Mouse (Mus musculus) bone marrow macrophage, adult 2 months (primary cell): ENCODE results near the gene Cerk. TPM values are rescaled to one million over a fixed set of nuclear protein-coding genes. Genes with fewer than 3 reads are reported as not detected.
"Not testable (repeated sequence)": the region's sequence is repeated elsewhere in the genome, so short reads cannot be mapped to it uniquely, and the experiment has no call there.

ENCODE experiments used
- H3K27ac ChIP-seq: 2 replicates; pipeline ENCODE4 v1.5.1; 2012; ENCODE audit warnings: low read depth, low read length; ENCODE audit not compliant: insufficient read depth
- H3K4me1 ChIP-seq: 2 replicates; pipeline ENCODE4 v1.6.1; 2012; ENCODE audit warnings: low read length; ENCODE audit not compliant: control insufficient read depth, insufficient read depth
- H3K4me3 ChIP-seq: 2 replicates; pipeline ENCODE4 v1.5.1; 2012; ENCODE audit warnings: mild to moderate bottlenecking, low read length, moderate library complexity; ENCODE audit not compliant: insufficient read depth
- CTCF ChIP-seq: IDR thresholded peaks from 2 replicates; pipeline ENCODE4 v1.5.1; 2012; ENCODE audit warnings: low read depth, mild to moderate bottlenecking, low read length, moderate library complexity
- POLR2A ChIP-seq: IDR thresholded peaks from 2 replicates; pipeline ENCODE4 v1.6.1; 2012; ENCODE audit warnings: mild to moderate bottlenecking, low read depth, low read length, borderline replicate concordance
- polyA plus RNA-seq: library from polyadenylated mRNA; stranded (reverse); fragments of >200 nt; gene quantifications from 2 replicates; pipeline ENCODE4 v1.2.4, GENCODE M21; 2012; ENCODE audit not compliant: missing spikeins, insufficient read depth, insufficient read length

Cerk gene
- polyA plus RNA-seq, 1 experiment: 111 TPM

DNA sequence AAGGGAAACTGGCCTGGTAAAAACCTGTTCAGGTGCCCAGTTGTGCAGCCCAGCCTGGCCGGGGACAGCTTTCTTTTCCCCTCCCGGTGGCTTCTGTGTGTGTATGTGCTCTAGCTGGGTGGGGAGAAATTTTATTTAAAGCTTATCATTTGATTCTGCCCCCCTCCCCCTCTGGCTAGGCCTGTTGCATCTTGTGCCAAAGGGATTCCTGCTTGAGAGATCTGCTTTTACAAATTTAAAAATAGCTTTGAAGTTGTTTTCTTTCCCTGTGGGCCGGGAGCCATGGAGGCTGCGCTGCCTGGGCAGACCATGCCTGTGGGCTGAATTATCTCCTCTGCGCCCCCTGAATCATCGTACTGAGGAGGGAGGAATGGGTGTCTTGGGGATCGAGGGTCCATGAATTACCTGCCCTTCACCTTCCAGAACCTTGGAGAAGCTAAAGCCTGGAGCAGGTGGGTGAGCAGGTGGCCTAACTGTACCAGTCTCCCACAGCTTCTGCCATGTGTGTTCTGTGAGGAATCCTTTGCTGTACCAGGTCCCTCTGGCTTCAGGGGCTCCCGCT is 76.2 kb downstream of the Cerk start:
- no peak overlapping the region for H3K4me3 ChIP-seq
- no peak for TF ChIP-seq POLR2A
- TF ChIP-seq CTCF: no peak
- H3K27ac ChIP-seq: no peak overlapping the region
- peaks cover 8% of the 10 kb centered on the region for H3K4me1 ChIP-seq

- Histone ChIP-seq H3K4me3 (no peak overlapping the region), H3K27ac (no peak overlapping the region), H3K4me1 (peaks cover 8% of the 10 kb centered on the region)
- TF ChIP-seq POLR2A (no peak), CTCF (no peak)
Observed at GRCm38 (mm10) chr15:86109245-86109644, 76.7 kb downstream of the Cerk start.

DNA sequence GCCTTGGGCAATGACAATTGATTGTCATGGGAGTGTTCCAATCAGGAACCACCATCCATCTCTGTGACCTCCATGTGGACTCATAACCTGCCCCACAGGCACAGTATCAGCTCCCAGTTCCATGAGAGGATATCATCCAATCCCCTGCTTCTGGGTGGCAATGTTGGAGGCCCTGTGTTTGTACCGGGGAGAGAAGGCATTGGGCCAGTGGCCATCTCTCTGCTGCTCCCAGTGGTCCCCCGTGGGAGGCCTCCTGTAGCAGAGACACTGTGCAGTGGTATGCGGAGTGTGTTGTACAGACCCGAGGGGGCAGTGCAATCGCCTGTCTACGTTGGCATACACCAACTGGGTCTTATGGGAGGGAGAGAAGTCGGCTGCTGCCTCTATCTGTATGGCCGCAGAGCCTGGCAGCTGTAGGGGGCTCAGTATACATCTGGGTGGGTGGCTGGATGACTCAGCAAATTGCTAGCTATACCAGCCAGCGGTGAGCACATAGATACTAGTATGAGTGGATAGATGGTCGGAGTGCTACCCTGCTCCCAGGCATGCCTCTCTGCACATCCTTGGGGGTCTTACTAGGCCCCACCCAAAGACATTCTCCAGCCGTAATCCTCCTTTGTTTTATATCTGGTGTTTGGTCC is 78.0 kb downstream of the Cerk start:
- H3K27ac ChIP-seq: no peak overlapping the region
- TF ChIP-seq CTCF: no peak
- no peak for TF ChIP-seq POLR2A
- peaks cover 8% of the 10 kb centered on the region for H3K4me1 ChIP-seq
- H3K4me3 ChIP-seq: no peak overlapping the region

DNA sequence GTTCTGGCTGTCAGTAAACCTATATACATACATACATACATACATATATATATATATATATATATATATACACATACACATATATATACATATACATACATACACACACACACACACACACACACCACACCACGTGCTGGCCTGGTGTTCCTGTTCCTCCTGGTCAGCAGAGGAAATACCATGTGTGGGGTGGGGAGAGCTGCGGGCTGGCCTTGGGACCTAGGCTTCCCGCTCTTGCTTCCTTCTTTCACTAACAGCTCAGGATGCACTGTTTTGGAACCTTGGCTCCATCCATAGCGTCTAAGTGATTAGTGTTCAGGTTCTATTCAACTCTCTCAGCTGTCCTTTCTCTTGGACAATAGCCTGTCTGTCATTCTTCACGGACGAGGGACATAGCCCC is 80.2 kb downstream of the Cerk start:
- Histone ChIP-seq H3K27ac (no peak overlapping the region), H3K4me1 (peaks cover 8% of the 10 kb centered on the region), H3K4me3 (no peak overlapping the region)
- TF ChIP-seq POLR2A (no peak), CTCF (no peak)

DNA sequence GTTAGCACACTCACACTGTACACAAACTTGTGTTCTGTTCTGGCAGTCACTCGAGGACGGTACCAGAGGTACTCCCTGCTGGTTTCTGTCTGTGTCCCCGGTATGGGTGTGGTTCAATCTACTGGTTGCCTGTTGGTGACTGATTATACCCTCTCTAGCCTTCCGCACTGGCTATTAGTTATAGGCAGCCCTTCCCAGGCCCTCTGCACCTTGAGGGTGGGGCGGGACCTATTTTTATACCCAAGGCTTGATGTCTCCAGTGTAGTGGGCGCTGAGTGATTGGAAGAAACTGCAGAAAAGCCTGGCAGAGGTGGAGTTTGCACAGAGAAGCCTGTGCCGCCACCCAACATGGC is 80.6 kb downstream of the Cerk start:
- TF ChIP-seq CTCF: no peak
- TF ChIP-seq POLR2A: no peak
- H3K27ac ChIP-seq: no peak overlapping the region
- no peak overlapping the region for H3K4me3 ChIP-seq
- H3K4me1 ChIP-seq: peaks cover 8% of the 10 kb centered on the region

DNA sequence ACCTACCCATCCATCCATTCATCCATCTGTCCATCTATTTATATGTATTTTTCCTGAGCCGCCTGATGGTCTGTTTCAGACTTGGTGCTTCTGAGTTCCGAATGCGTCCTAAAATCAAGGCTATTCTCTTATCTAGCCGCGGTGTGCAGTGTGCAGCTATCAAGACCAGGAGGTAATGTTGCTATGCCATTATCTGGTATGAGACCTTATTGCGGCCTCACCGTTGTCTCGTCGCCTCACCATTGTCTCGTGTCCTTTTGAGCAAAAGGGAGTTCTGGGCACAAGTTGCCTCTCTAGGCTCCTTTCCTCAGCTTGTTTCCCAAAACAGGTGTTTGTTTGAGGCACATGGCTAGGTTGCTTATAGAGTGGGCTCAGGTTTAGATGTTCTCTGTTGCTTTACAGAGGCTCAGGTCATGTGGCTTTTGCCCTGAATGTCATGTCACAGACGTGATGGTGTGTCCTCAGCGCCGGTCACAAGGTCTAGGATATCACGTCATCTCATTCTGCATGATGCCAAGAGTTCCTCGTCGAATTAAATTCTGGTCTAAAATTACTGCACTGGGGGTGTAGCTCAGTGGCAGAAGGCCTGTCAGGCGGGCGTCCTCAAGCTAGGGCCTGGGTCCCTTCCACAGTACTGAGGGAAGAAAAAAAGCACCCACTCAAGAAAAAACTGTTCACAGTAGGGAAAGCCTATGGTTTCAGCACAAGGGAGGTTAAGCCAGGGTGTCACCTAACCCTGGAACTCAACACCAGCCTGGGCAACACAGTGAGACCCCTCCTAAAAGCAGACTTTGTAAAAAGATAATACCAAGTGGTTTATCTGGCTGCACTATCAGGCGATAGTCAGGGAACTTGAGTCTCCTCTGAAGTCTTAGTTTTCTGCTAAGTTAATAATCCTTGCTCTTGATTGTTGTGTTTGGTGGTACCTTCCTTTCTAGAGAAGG is 81.3 kb downstream of the Cerk start:
- Histone ChIP-seq H3K4me1 (peaks cover 8% of the 10 kb centered on the region), H3K27ac (no peak overlapping the region), H3K4me3 (no peak overlapping the region)
- TF ChIP-seq POLR2A (no peak), CTCF (no peak)

DNA sequence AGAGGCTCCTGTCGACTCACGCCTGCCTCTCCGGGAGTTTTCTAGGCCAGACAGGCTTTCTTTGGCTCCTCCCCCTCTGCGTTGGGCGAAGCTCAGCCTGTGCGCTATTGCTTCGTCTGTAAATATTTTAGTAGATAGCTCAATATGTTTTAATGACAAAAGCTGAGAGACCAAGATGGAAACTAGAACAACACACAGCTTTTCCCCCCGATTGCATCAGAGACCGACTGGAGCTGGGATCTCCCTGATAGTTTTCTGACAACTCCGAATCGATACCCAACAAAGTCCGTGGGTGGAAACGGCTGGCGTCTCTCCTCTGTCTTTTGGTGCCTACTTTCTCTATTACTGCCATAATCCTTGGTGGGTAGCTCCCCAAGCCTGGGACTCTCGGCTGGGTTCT is 83.6 kb downstream of the Cerk start:
- Histone ChIP-seq H3K4me3 (no peak overlapping the region), H3K27ac (no peak overlapping the region), H3K4me1 (peaks cover 8% of the 10 kb centered on the region)
- no peak for TF ChIP-seq CTCF
- no peak for TF ChIP-seq POLR2A

- peaks cover 8% of the 10 kb centered on the region for H3K4me1 ChIP-seq
- H3K27ac ChIP-seq: no peak overlapping the region
- TF ChIP-seq CTCF: no peak
- no peak for TF ChIP-seq POLR2A
- H3K4me3 ChIP-seq: no peak overlapping the region
Observed at GRCm38 (mm10) chr15:86101585-86101984, 84.4 kb downstream of the Cerk start.

GRCm38 (mm10) chr15:86097871-86098270 is 88.1 kb downstream of the Cerk start:
- Histone ChIP-seq H3K27ac (no peak overlapping the region), H3K4me3 (no peak overlapping the region), H3K4me1 (no peaks in the 10 kb centered on the region)
- TF ChIP-seq POLR2A (no peak), CTCF (no peak)

DNA sequence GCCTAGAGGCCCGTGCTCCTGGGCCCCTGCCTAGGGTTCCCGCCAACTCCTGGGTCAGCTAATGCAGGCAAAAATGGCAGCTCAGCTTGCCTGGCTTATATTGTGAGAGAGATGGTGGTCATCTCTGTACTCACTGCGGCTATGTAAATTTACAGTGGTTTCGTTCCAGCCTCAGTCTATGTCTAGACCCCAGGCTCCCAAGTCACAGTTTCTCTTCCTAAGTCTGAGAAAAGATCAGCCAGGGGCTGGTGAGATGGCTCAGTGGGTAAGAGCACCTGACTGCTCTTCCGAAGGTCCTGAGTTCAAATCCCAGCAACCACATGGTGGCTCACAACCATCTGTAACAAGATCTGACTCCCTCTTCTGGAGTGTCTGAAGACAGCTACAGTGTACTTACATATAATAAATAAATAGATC is 89.3 kb downstream of the Cerk start:
- H3K27ac ChIP-seq, H3K4me1 ChIP-seq, H3K4me3 ChIP-seq: not testable (repeated sequence)
